Mouse (Mus musculus) embryonic stem cell, embryonic (primary cell): ENCODE measurements around the gene Nthl1.

Source experiments
- CTCF ChIA-PET, 4 experiments: fragments of 300-600 bp in 2 of 4; fragments of 350-600 bp in 2 of 4; sonication (Branson Sonifier 250); formaldehyde crosslinking; loops; one replicate each; lab custom pipeline; 2022; ENCODE audit warnings: inconsistent platforms in 2 of 4; lab: Charles Lee
- POLR2A ChIA-PET, 4 experiments: fragments of 300-600 bp in 2 of 4; fragments of 350-600 bp in 2 of 4; sonication (Branson Sonifier 250); formaldehyde crosslinking; loops; one replicate each; lab custom pipeline; 2022; ENCODE audit warnings: antibody characterized with exemption in 4 of 4, inconsistent platforms in 1 of 4; lab: Charles Lee

Gene Nthl1

DNA sequence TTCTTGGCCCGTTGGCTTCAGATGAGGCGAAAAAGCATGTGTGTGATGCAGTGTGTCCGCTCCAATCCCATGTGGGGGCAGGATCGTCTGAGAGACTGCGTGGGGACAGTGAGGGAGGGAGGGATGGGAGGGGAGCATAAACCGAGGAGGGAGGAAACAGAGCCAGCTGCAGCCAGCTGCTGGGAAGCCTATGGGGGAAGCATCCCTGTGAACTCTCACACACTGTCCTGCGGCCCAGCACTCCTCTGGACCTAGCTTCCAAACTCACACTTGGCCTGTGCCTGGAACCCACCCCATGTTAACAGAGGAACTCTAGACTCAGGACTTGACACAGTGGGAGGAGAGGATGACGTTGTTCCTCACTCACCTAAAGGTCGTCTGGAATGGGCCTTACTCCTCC, 6.4 kb downstream of the Nthl1 start:
- ChIA-PET CTCF (no interaction called here), POLR2A (interaction anchor here in 2 of 4 experiments (0.9 to 2.6 kb wide), 8 partner anchors 8 to 184 kb away, joined by 3 to 13 read pairs (median 8); partner anchors contain the start of genes Slc9a3r2 (in 1 of the 2), Traf7 (in 1 of the 2) and Zfp598 (in 1 of the 2))

DNA sequence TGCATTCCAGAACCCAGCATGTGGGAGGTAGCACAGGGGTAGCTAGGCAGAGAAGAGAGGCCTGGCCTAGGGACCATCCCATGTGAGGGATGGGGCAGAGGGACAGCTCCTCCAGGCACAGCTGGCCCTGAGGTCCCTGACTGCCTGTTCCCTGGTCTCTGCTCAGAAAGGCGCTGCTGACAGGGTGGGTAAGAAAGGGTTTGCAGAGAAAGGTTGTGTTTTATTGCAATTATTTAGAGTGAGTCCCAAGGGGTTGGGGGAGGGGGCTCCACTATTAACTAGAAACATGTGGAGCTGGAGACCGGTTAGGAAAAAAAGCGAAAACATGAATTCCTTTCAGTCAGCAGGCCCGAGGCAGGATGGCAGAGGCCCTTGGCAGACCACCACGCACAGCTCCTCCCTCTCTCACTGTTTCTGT, 7.1 kb downstream of the Nthl1 start:
- CTCF ChIA-PET, result interaction anchor here in 2 of 4 experiments (0.8 to 1.4 kb wide), 3 partner anchors 10 to 28 kb away, joined by 3 to 4 read pairs (median 3); no protein-coding TSS in a partner anchor
- POLR2A ChIA-PET, result interaction anchor here in 3 of 4 experiments (0.5 to 2.6 kb wide), 20 partner anchors 7 to 199 kb away, joined by 3 to 13 read pairs (median 4); partner anchors contain the start of genes Traf7 (in 3 of the 3), Slc9a3r2 (in 2 of the 3), Zfp598 (in 2 of the 3) and Nthl1 (in 1 of the 3)

DNA sequence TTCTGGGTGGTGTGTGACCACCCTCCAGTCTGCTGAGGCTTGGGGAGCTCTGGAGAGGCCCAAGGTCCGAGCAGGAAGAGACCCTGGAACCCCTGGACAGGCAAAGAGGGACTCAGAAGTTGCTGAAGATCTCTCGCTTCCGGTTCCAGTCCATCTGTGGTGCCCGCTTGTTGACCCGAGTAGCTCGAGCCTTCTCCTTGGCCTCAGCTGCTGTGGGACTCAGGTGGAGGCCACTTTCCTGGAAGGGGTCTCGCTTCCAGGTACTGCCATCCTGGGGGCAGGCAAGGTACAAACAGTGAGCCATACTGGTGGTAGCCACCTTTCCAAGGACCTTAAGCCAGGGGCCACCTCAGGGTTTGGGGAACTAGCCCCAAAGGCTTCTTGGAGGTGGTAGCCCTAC, 7.6 kb downstream of the Nthl1 start:
- ChIA-PET POLR2A (interaction anchor here in 3 of 4 experiments (0.5 to 2.6 kb wide), 24 partner anchors 8 to 200 kb away, joined by 3 to 13 read pairs (median 3); partner anchors contain the start of genes Nthl1 (in 3 of the 3), Traf7 (in 3 of the 3), Tsc2 (in 3 of the 3) and Zfp598 (in 3 of the 3)), CTCF (interaction anchor here in 2 of 4 experiments (0.8 to 1.4 kb wide), 4 partner anchors 10 to 27 kb away, joined by 3 to 5 read pairs (median 4); no protein-coding TSS in a partner anchor)

DNA sequence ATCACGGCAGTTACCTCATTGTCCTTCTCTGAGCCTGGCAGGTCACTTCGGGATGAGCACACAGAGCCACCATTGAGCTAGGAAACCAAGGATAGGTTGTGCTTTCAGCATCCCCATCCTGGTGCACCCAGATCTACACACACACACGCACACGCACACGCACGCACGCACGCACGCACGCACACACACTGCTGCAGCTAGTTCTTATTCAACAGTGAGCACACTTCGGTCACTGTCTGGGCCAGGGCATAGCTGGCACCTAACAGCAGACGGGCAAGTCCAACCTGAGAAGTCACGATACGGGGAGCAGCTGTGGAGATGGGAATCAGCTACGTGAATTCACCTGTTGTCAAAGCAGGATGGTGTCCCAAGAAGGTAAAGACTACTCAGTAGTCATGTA, 8.1 kb downstream of the Nthl1 start:
- CTCF ChIA-PET, result interaction anchor here in 3 of 4 experiments (0.6 to 1.4 kb wide), 5 partner anchors 11 to 1341 kb away, joined by 3 to 5 read pairs (median 4); no protein-coding TSS in a partner anchor
- POLR2A ChIA-PET, result interaction anchor here in 3 of 4 experiments (0.6 to 2.6 kb wide), 25 partner anchors 8 to 200 kb away, joined by 3 to 13 read pairs (median 3); partner anchors contain the start of genes Nthl1 (in 3 of the 3), Traf7 (in 3 of the 3), Tsc2 (in 3 of the 3) and Zfp598 (in 3 of the 3)

DNA sequence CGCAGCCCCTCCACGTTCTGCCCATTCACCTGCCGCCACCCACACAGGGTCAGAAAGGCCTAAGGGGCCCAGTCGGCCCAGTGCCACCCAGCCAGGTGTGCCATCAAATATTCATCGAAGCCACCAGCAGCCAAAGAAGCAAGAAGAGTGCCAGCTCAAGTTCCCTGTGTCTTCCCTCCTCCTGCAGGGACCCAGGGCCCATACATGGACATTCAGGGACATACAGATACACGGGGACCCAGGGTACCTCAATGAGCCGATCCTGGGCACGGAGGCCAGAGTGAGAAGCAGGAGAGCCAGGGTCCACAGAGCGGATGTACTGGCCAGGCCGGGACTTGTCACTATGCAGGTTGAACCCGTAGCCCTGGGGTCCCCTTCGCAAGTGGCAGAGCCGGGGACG, 9.5 kb downstream of the Nthl1 start:
- CTCF ChIA-PET, result no interaction called here
- POLR2A ChIA-PET, result interaction anchor here in 3 of 4 experiments (0.8 to 3.6 kb wide), 12 partner anchors 9 to 162 kb away, joined by 3 to 25 read pairs (median 4); partner anchors contain the start of genes Nthl1 (in 3 of the 3), Tsc2 (in 3 of the 3) and Traf7 (in 2 of the 3)

DNA sequence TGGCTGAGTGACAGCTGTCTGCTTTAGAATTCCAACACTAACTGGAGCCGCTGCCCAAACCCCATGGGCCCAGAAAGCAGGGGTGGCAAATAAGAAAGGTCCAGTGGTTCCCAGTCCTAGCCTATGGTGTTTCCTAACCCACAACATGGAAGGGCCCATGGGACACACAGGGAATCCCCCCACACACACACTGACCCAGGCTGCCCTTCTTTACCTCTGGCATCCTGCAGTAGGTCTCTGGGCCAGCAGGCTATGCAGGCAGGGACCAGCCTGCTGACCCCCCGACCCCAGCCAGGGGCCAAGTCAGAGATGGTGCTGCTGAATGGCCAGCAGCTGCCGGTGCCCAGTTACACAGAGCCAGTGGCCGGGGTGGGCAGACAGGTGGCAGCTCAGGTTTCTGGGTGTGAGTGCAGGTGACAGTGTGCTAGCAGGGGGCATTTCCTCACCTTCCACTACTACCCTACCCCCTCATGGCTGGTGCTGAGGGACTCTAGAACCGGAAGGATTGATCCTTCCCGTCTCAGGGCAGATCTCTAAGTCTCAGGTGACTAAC, 10.4 kb downstream of the Nthl1 start:
- CTCF ChIA-PET, result interaction anchor here in 2 of 4 experiments (0.6 to 0.9 kb wide), 2 partner anchors 14 to 51 kb away, joined by 3 to 4 read pairs; no protein-coding TSS in a partner anchor
- POLR2A ChIA-PET, result interaction anchor here in 2 of 4 experiments (0.9 to 3.6 kb wide), 11 partner anchors 10 to 162 kb away, joined by 3 to 25 read pairs (median 4); partner anchors contain the start of genes Nthl1 (in 2 of the 2), Traf7 (in 2 of the 2) and Tsc2 (in 2 of the 2)

DNA sequence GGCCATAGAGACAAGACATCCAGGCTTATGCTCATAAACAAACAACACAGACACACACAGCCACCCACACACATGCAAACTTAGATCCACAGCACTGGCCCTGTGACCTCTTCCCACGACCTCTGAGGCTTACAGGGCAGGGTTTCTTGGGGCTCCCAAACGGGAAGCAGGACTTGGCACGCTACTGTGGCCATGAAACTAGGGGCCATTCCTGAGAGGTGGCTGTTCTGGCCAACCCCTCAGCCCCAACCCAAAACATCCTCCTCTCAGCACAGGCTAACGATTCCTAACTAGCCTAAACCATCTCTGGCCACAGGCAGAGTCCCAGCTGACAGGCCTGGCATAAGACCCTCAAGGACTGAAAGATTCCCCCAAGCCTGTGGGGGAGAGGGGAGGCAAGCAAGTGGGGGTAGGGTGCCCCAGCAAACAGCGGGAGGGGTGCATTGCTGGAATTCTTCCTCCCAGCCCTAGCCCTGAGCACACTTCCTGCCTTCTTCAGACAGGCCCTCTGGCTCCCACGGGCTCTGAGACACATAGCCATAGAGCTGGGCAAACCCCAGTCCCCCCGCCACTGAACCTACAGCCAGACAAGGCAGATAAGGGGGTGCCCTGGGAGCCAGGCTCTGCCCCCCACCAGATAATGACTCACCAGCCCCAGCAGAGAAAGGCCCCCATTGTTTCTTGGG, 11.7 kb downstream of the Nthl1 start:
- ChIA-PET CTCF (interaction anchor here in 2 of 4 experiments (0.8 to 1.6 kb wide), 3 partner anchors 16 to 106 kb away, joined by 3 to 4 read pairs (median 3); no protein-coding TSS in a partner anchor), POLR2A (interaction anchor here in 2 of 4 experiments (0.6 to 3.6 kb wide), 19 partner anchors 8 to 165 kb away, joined by 3 to 25 read pairs (median 4); partner anchors contain the start of genes Nthl1 (in 2 of the 2), Traf7 (in 2 of the 2), Tsc2 (in 2 of the 2) and Mlst8 (in 1 of the 2))

DNA sequence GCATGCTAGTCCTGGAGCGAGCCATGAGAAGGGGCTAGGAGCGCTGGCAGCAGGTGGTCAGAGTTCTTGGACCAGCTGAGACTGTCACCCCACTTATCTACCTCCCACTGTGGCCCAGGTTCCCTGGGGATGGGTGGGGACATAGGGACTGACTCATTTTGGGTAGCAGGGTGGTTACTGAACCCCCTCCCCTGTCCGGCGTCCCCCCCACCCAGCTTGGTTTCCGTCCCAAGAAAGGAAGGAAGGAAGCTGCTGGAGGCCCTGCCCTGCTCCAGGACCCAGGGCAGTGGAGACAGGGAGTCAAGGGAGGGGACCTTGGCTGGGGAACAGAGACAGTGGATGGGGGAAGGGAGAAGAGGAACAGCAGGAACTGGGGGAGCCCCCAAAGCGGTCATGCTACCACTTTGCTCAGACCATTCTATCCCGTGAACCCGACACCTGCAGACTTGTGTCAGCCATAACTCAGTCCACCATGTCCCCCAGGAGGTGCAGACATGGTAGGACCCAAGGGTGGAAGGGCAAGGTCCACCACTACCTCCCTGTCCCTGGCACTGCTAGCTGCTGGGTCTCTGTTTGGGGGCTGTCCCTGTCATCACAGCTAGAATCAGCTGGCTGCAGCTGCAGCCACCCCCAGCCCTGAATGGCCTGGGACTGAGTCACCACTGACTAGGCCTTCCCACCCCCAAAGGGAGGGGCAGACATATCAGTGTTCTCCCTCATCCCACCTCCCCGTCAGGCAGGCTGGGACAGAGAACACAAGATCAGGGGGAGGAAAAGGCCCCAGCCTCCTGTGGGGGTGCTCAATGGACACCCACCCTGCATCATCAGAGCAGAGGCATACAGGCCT, 12.6 kb downstream of the Nthl1 start:
- CTCF ChIA-PET, result interaction anchor here in 2 of 4 experiments (0.6 to 1.6 kb wide), 4 partner anchors 17 to 208 kb away, joined by 3 to 4 read pairs (median 3); no protein-coding TSS in a partner anchor
- POLR2A ChIA-PET, result interaction anchor here in 2 of 4 experiments (0.8 to 3.6 kb wide), 14 partner anchors 9 to 166 kb away, joined by 3 to 25 read pairs (median 4); partner anchors contain the start of genes Nthl1 (in 2 of the 2), Traf7 (in 2 of the 2), Tsc2 (in 2 of the 2) and Mlst8 (in 1 of the 2)

DNA sequence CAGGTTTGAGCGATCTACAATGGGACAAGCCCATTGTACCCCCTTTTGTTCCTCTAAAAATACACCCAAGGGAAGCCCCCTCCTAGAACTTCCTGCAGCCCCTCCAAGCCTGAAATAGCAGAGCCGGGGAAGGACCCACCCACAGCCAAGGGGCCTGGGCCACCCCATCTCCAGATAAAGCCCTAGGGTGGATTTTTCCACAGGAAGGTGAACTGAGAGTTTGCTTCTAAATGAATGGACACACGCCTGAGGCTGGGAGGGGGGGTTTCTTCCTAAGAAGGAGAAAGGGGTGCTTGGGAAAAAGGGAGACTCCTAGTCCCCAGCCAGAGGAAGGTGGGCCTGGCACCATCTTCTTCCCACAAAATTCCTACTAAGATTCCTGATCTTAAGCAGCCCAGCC, 13.4 kb downstream of the Nthl1 start:
- CTCF ChIA-PET, result no interaction called here
- POLR2A ChIA-PET, result interaction anchor here in 2 of 4 experiments (1.4 to 2.4 kb wide), 5 partner anchors 10 to 167 kb away, joined by 3 to 9 read pairs (median 7); partner anchors contain the start of genes Traf7 (in 2 of the 2), Mlst8 (in 1 of the 2), Nthl1 (in 1 of the 2) and Tsc2 (in 1 of the 2)

DNA sequence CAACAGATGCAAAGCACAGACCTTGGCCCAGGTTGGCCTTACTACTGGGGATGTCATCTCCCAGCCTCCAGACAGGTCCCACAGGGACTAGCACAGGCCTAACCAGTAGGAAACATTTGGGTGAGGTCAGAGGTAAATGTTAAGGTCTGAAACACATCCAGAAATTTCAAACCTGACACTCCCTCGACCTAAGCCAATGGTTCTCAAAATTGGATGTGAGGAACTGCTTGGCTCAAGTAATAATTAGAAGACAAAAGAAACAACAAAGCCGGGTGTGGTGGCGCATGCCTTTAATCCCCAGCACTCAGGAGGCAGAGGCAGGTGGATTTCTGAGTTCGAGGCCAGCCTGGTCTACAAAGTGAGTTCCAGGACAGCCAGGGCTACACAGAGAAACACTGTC, 13.9 kb downstream of the Nthl1 start:
- POLR2A ChIA-PET, result interaction anchor here in 3 of 4 experiments (0.6 to 2.4 kb wide), 14 partner anchors 9 to 192 kb away, joined by 3 to 18 read pairs (median 8); partner anchors contain the start of genes Nthl1 (in 2 of the 3), Traf7 (in 2 of the 3), Tsc2 (in 2 of the 3) and Npw (in 1 of the 3)
- CTCF ChIA-PET, result interaction anchor here in 1 of 4 experiments (1.4 to 1.7 kb wide), 2 partner anchors 13 to 18 kb away, joined by 4 to 5 read pairs; partner anchors contain the start of genes Nthl1 and Tsc2

DNA sequence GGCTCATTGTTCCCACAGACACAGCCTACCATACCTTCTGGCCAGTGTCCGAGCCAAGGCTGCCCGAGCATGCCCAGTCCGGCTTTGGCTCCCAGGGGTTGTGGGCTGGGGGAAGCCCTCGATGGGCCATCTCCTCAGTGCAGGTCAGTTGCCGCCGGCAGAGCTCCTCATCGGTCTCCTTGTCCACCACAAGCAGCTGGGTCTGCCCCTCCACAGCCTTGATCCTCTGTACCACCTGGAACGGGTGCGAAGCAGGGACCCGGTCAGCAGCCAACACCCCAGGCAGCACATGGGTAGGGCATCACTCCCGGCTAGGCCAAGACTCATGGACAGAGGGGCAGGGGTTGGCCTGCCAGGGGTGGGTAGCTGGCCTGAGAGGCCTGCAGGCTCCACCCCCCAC, 15.0 kb downstream of the Nthl1 start:
- ChIA-PET CTCF (interaction anchor here (0.5 to 1.7 kb wide), 9 partner anchors 15 to 983 kb away, joined by 3 to 5 read pairs (median 3); partner anchors contain the start of genes Nthl1 (in 1 of the 4), Pkd1 (in 1 of the 4) and Tsc2 (in 1 of the 4)), POLR2A (interaction anchor here (0.7 to 2.4 kb wide), 19 partner anchors 10 to 233 kb away, joined by 3 to 18 read pairs (median 4); partner anchors contain the start of genes Nthl1 (in 3 of the 4), Tsc2 (in 3 of the 4), Npw (in 2 of the 4) and Traf7 (in 2 of the 4))

DNA sequence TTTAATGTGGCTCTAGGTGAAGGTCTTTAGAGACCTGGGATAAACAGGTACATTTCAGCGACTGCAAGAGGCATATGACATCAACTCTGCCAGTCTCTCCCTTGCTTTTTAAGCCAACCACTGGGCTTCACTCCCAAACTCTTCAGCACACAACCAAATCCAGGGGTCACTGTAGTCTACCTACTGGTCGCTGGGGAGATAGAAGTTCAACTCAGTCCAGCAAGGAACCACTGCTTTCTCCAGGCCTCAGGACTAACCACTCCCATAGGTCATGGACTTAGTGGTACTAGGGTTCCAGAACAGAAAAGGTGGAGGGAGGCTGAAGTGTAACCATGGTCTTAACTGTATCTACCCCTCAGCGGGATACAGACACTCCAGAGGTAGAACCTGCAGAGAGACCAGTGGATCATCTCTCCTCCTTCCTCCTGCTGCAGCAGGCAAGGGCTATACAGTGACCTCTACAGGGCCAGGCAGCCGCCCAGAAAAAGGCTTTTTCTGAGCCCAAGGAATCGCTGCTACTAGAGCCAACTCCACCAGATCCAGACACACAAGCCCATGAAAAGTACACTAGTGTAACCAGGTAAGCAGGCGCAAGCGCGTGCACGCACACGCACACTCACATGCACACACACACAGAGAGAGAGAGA, 16.4 kb downstream of the Nthl1 start:
- ChIA-PET POLR2A (interaction anchor here in 2 of 4 experiments (1.0 to 2.9 kb wide), 8 partner anchors 9 to 100 kb away, joined by 3 to 21 read pairs (median 10); partner anchors contain the start of genes Pkd1 (in 2 of the 2), Nthl1 (in 1 of the 2), Tsc2 (in 1 of the 2) and Zfp598 (in 1 of the 2)), CTCF (no interaction called here)

DNA sequence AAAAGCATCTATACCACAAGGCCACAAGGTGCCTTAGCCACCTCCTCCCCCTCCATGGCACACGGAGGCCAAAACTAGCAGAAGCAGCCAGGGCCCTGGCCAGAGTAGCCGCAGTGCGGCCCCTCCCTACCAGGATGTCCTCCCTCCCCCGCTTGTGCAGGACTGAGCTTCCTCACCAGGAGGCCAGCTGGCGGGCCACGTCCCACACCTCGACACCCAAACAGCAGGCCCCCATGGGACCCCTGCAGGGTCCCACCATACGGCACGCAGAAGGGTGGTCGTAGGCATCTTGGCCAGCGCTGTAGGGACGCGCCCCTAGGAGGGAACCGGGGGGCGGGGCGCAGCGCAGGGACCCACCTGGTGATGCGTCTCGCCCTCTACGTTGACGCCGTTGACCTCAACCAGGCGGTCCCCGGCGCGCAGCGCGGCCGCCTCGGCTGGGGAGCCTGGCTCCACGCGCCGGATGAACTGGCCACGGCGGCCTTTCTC, 17.1 kb downstream of the Nthl1 start:
- ChIA-PET CTCF (interaction anchor here in 2 of 4 experiments (0.6 to 1.2 kb wide), 4 partner anchors 17 to 1422 kb away, joined by 3 to 6 read pairs (median 4); partner anchors contain the start of genes Nthl1 (in 1 of the 2), Tsc2 (in 1 of the 2) and Zfp598 (in 1 of the 2)), POLR2A (interaction anchor here in 3 of 4 experiments (0.6 to 3.5 kb wide), 22 partner anchors 10 to 921 kb away, joined by 3 to 21 read pairs (median 5); partner anchors contain the start of genes Nthl1 (in 3 of the 3), Tsc2 (in 3 of the 3), Pkd1 (in 2 of the 3) and Traf7 (in 2 of the 3))

DNA sequence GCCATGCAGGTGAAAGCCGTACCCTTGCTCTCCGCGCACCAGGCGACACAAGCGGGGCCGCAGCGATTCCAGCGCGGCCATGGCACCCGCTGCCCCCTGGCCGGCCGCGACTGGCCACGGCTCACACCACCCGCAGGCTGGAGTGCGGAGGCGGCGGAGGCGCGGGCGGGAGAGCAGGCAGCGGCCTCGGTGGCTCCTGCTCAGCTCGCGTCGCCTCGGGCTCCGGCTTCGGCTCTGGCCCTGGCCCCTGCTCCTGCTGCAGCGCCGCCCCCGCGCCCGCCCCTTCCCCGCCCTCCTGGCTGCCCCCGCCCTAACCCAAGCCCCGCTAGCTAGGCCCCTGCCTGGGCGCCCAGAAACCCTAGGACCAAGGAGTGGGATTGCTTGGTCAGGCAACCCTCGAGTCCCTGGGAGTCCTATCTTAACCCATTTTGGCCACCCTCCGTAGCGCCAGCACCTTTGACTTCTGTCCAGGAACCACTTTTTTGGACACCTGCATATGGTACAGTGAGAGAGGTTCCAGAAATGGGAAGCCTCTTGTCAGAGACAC, 17.7 kb downstream of the Nthl1 start, which contains the start of gene Slc9a3r2:
Gene Slc9a3r2 (minus strand): TSS at position 258 of the 547 bp plus-strand sequence.
- POLR2A ChIA-PET, result interaction anchor here in 3 of 4 experiments (0.6 to 3.5 kb wide), 24 partner anchors 8 to 921 kb away, joined by 3 to 21 read pairs (median 5); partner anchors contain the start of genes Nthl1 (in 3 of the 3), Tsc2 (in 3 of the 3), Pkd1 (in 2 of the 3) and Traf7 (in 2 of the 3)

More for the DNA sequence above, 17.7 kb downstream of the Nthl1 start, which contains the start of gene Slc9a3r2:
- CTCF ChIA-PET, result interaction anchor here in 3 of 4 experiments (0.6 to 1.2 kb wide), 7 partner anchors 8 to 1422 kb away, joined by 3 to 6 read pairs (median 3); partner anchors contain the start of genes Npw (in 1 of the 3), Nthl1 (in 1 of the 3), Tsc2 (in 1 of the 3) and Zfp598 (in 1 of the 3)
